ENCODE assay signal across 8 mouse cellular contexts in the genomic region with DNA sequence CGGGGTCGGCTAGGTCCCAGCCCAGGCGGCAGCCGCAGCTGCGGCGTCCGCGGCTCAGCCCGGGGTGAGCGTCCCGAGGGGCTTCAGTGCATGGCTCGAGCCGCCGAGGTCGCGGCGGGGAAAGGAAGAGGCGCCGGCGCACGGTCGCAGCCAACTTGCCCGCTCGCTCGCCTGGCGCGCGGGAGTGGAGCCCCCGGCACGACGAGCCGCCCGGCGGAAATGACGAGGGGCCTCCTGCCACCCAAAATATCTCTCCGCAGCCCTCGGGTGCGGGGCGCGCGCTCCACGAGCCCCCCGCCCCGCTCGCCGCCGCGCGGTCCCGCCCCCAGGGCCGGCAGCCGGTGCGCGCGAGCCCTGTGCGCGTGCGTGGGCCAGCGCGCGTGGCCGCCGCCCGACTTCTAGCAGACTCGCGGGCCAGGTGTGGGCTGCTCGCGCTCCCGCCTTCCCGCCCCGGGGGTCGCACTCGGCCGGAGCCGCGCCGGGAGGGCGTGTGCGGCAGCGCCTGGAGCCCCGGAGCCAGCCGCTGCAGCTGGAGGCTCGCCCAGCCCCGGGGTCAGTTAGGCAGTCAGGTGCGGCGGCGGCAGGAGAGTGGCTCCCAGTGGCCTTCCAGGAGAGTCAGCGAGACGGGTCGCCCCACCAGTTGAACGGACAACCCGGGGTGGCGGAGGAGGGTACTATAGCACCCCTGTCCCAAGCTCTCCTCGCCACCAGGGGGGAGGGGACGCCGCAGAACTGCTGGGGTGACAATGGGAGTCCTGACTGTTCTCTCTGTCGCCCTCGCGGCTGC. TPM values are rescaled to one million over a fixed set of nuclear protein-coding genes. Genes with fewer than 3 reads are reported as not detected.
DNase-seq lines count a peak whose midpoint lies in the region; ATAC-seq and TF ChIP-seq lines count a peak whose summit lies in the region.

TSS of gene Cnksr2 (minus strand) at position 238 of the 787 bp plus-strand sequence.

- 29% methylated on average over 64 of the region's 99 CpGs for WGBS in embryonic facial prominence, embryonic 13.5 days
- WGBS in hindbrain, embryonic 11.5 days = 25% methylated on average over 17 of the region's 99 CpGs
- WGBS in stomach, embryonic 16.5 days = 25% methylated on average over 37 of the region's 99 CpGs

- intact Hi-C loops in left cerebral cortex, adult 2 months (cut with DNase I) = loop anchor here (1.0 to 10.0 kb wide), 6 partner anchors 193 to 879 kb away; no protein-coding TSS in a partner anchor

- TF ChIP-seq CTCF in left cerebral cortex, adult 2 months (IDR thresholded peaks at IDR 0.05) = no peak; the same call in 1 of the 2 replicates

- DNase-seq in adrenal gland, adult (ENCODE audit: inconsistent age in 2 of 2, low spot score in 1 of 2) = peak; percentile 12 to 63
- no peak for DNase-seq in adrenal gland, adult 8-10 months
- DNase-seq in adrenal gland, postnatal 10 days = peak; percentile 14
- DNase-seq in hindbrain, embryonic 11.5 days (ENCODE audit: low spot score) = peak; percentile 60
- peak; percentile 60 to 66 for DNase-seq in left cerebral cortex, adult 2 months (ENCODE audit: extremely low spot score in 1 of 2, low spot score in 2 of 2)

- peak; percentile 71 for ATAC-seq in embryonic facial prominence, embryonic 13.5 days (ENCODE audit: insufficient number of reproducible peaks, insufficient read depth, low FRiP score, low TSS enrichment, low read depth)
- peak; percentile 80 for ATAC-seq in hindbrain, embryonic 11.5 days (ENCODE audit: low FRiP score)
- peak; percentile 30; the same call in 1 of the 2 replicates for ATAC-seq in megakaryocyte-erythroid progenitor cell, adult 5-6 weeks (replicated peaks; ENCODE audit: low FRiP score, low TSS enrichment, poor library complexity, severe bottlenecking)
- ATAC-seq in stomach, embryonic 16.5 days (ENCODE audit: insufficient read depth, low FRiP score) = peak; percentile 75; the same call in 1 of the 2 replicates

- H3K27ac ChIP-seq in embryonic facial prominence, embryonic 13.5 days = peak within 1 kb of the TSS; percentile 39
- peak within 1 kb of the TSS; percentile 65 for H3K27ac ChIP-seq in hindbrain, embryonic 11.5 days (ENCODE audit: low read depth, low read length)
- peak within 1 kb of the TSS; percentile 95 for H3K27ac ChIP-seq in left cerebral cortex, adult 2 months
- H3K27ac ChIP-seq in stomach, embryonic 16.5 days (ENCODE audit: low read length) = no peak within 1 kb of the TSS

- no peaks in the 10 kb centered on the region for H3K9me3 ChIP-seq in embryonic facial prominence, embryonic 13.5 days
- H3K9me3 ChIP-seq in hindbrain, embryonic 11.5 days (ENCODE audit: control insufficient read depth, low read length) = no peaks in the 10 kb centered on the region
- no peaks in the 10 kb centered on the region for H3K9me3 ChIP-seq in stomach, embryonic 16.5 days (replicated peaks; ENCODE audit: control insufficient read depth, low read length)

- H3K4me3 ChIP-seq in embryonic facial prominence, embryonic 13.5 days = peak within 1 kb of the TSS; percentile 60
- peak within 1 kb of the TSS; percentile 54 for H3K4me3 ChIP-seq in hindbrain, embryonic 11.5 days (ENCODE audit: low read depth, low read length)
- H3K4me3 ChIP-seq in left cerebral cortex, adult 2 months = peak within 1 kb of the TSS; percentile 58
- H3K4me3 ChIP-seq in stomach, embryonic 16.5 days (replicated peaks; ENCODE audit: low read length) = peak within 1 kb of the TSS; percentile 55

- H3K4me1 ChIP-seq in embryonic facial prominence, embryonic 13.5 days = no peaks in the 10 kb centered on the region
- no peaks in the 10 kb centered on the region for H3K4me1 ChIP-seq in hindbrain, embryonic 11.5 days (replicated peaks; ENCODE audit: control insufficient read depth, insufficient read depth, low read length)
- no peaks in the 10 kb centered on the region for H3K4me1 ChIP-seq in stomach, embryonic 16.5 days (ENCODE audit: control insufficient read depth, insufficient read depth, low read length)

- peak within 1 kb of the TSS; percentile 79 for H3K9ac ChIP-seq in embryonic facial prominence, embryonic 13.5 days
- peak within 1 kb of the TSS; percentile 71 for H3K9ac ChIP-seq in hindbrain, embryonic 11.5 days (ENCODE audit: low read depth, low read length)
- peak within 1 kb of the TSS; percentile 65 for H3K9ac ChIP-seq in stomach, embryonic 16.5 days (ENCODE audit: low read length)

- H3K27me3 ChIP-seq in embryonic facial prominence, embryonic 13.5 days = peaks cover 4% of the 10 kb centered on the region; the same call in 1 of the 2 replicates
- H3K27me3 ChIP-seq in hindbrain, embryonic 11.5 days (ENCODE audit: control insufficient read depth, insufficient read depth, low read length) = no peaks in the 10 kb centered on the region
- H3K27me3 ChIP-seq in stomach, embryonic 16.5 days (ENCODE audit: control insufficient read depth, insufficient read depth, low read length) = no peaks in the 10 kb centered on the region; the same call in 1 of the 2 replicates

- no peaks in the 10 kb centered on the region for H3K36me3 ChIP-seq in embryonic facial prominence, embryonic 13.5 days
- H3K36me3 ChIP-seq in hindbrain, embryonic 11.5 days (ENCODE audit: control insufficient read depth, insufficient read depth, low read length) = no peaks in the 10 kb centered on the region
- no peaks in the 10 kb centered on the region for H3K36me3 ChIP-seq in stomach, embryonic 16.5 days (ENCODE audit: control insufficient read depth, insufficient read depth, low read length)

- H3K4me2 ChIP-seq in embryonic facial prominence, embryonic 13.5 days = peak within 1 kb of the TSS; percentile 65
- H3K4me2 ChIP-seq in hindbrain, embryonic 11.5 days (replicated peaks; ENCODE audit: low read depth, low read length) = peak within 1 kb of the TSS; percentile 53
- peak within 1 kb of the TSS; percentile 70 for H3K4me2 ChIP-seq in stomach, embryonic 16.5 days (ENCODE audit: low read depth, low read length)

RNA-seq across cellular contexts. Expression of gene Cnksr2, which starts in this region (rescaled TPM):
- 10 to 100 TPM in 2 of 4 experiments, 1 to 10 TPM in 2; 6.3 to 12.3 (median 8.8) TPM for total RNA-seq in adrenal gland, adult 8-10 months (2022)
- 1 to 10 TPM; 4.5 to 6.6 TPM for total RNA-seq in adrenal gland, postnatal 10 days (2021)
- polyA plus RNA-seq in embryonic facial prominence, embryonic 13.5 days (2015; fragmentation: Nextera tagmentation; extraction: Ambion mirVana) = 5.3 and 6.6 TPM in 2 replicates
- 5.4 and 8.4 TPM in 2 replicates for polyA plus RNA-seq in hindbrain, embryonic 11.5 days (2014; fragmentation: Nextera tagmentation; extraction: Ambion mirVana)
- total RNA-seq in left cerebral cortex, adult 2 months (2021) = 100 to 1,000 TPM; 215 to 250 TPM
- total RNA-seq in megakaryocyte-erythroid progenitor cell, adult 5-6 weeks (2014; fragmentation: Nextera tagmentation) = not detected in 2 replicates
- total RNA-seq in megakaryocyte-erythroid progenitor cell, adult 5-6 weeks (2017) = 0.50 TPM in 1 of 2 replicates, not detected in the other
- 0.56 TPM in 2 replicates for polyA plus RNA-seq in stomach, embryonic 16.5 days (2015; fragmentation: Nextera tagmentation; extraction: Ambion mirVana)

Comparison
In these comparisons a context has a peak if more than half of its experiments do, and no peak if none do; other contexts are left out.
1. RNA of gene Cnksr2 (total RNA-seq): 215 to 250 TPM in left cerebral cortex, adult 2 months; 6.3 to 12.3 TPM in adrenal gland, adult 8-10 months, 4.5 to 6.6 TPM in adrenal gland, postnatal 10 days and 0.50 TPM in megakaryocyte-erythroid progenitor cell, adult 5-6 weeks; every median in the first group is over 10 times any median in the second.
2. Peak in ATAC-seq in megakaryocyte-erythroid progenitor cell, adult 5-6 weeks; RNA of the gene not detected or under 1 TPM.
3. Peak in ATAC-seq, H3K4me3 ChIP-seq, H3K9ac ChIP-seq and H3K4me2 ChIP-seq in stomach, embryonic 16.5 days; RNA of the gene not detected or under 1 TPM.
4. ATAC-seq: peak in every context shown above with its lines; median percentile 80 in hindbrain, embryonic 11.5 days; 75 in stomach, embryonic 16.5 days; 71 in embryonic facial prominence, embryonic 13.5 days; 30 in megakaryocyte-erythroid progenitor cell, adult 5-6 weeks.
5. Peak in every context shown above with its lines, with median percentiles within 50 percentile points of each other: H3K4me2 ChIP-seq, H3K4me3 ChIP-seq and H3K9ac ChIP-seq.